Mouse (Mus musculus) thymus, adult 2 months (tissue): ENCODE data around the gene Spag16.

Experiments
- CTCF ChIP-seq: fragments of 200-500 bp; IDR thresholded peaks from 2 replicates; pipeline ENCODE4 v1.5.1; 2012; ENCODE audit warnings: mild to moderate bottlenecking, control low read depth, low read length, moderate library complexity, borderline replicate concordance; ENCODE audit not compliant: control insufficient read depth, poor library complexity, insufficient read depth; ENCODE audit errors: extremely low read depth
- POLR2A ChIP-seq: fragments of 200-500 bp; IDR thresholded peaks from 2 replicates; pipeline ENCODE4 v1.6.1; 2012; ENCODE audit warnings: mild to moderate bottlenecking, low read length, control low read depth, moderate library complexity; ENCODE audit not compliant: control insufficient read depth, poor library complexity, insufficient read depth; ENCODE audit errors: extremely low read depth

GRCm38 (mm10) chr1:70104683-70105082, 277.9 kb downstream of the Spag16 start:
- TF ChIP-seq CTCF (no peak), POLR2A (no peak)
